Mouse (Mus musculus): Measurements from ENCODE around the gene Pet117. TPM values are rescaled to one million over a fixed set of nuclear protein-coding genes. Genes with fewer than 3 reads are reported as not detected.
A peak's percentile ranks its signal among the peaks of the same experiment; 100 is the strongest.
"Not testable (repeated sequence)": the region's sequence is repeated elsewhere in the genome, so short reads cannot be mapped to it uniquely, and the experiment has no call there.

Gene Pet117
- polyA plus RNA-seq, 1 experiment from 2014 or later, result not detected

DNA sequence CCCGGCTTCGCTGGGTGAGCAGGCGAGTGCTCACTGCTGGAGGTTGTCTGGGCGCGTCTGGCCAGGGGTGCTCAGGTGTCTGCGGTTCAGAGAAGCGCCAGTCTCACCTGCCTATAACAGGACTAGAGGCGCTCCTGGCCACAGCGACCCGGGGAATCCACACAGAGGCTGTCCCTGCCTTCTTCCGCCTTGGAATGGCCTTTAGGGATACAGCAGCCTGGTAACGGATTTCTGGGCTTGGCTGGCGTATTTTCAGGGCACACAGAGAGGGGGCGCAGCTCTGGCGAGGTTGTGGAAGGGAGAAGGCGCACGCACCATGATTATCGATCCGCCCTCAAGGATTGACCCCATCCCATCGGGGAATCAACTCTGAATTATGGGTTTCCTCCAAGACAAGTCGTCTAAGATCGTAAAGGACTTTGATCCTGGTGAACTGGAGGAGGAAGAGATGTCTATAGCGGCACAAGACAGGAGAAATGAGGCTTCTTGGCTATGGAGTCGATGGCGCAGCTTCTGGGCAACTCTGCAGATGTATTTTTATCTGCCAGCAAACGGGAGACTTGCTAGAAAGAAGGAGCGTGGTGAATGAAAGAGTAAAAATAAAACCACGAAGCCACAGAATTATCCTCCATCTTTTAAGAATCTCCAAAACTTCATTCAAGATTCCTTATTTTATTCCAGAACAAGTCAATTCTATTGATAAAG is 35.5 kb upstream of the Pet117 start:
- H3K36me3 ChIP-seq (ENCODE audit: control insufficient read depth, insufficient read depth, low read length), result no peaks in the 10 kb centered on the region
- no peak overlapping the region for H3K27ac ChIP-seq (ENCODE audit: low read depth, low read length)
- peaks cover 64% of the 10 kb centered on the region for H3K27me3 ChIP-seq (ENCODE audit: control insufficient read depth, insufficient read depth, low read length)
- WGBS, result 7% methylated on average over 28 of the region's 28 CpGs
- H3K9me3 ChIP-seq (ENCODE audit: control insufficient read depth, low read length), result no peaks in the 10 kb centered on the region
- H3K4me3 ChIP-seq (ENCODE audit: low read depth, low read length), result peak overlapping the region; percentile 19
- H3K4me1 ChIP-seq (ENCODE audit: control insufficient read depth, insufficient read depth, low read length), result peaks cover 20% of the 10 kb centered on the region
- DNase-seq (ENCODE audit: low spot score, missing footprints) (peak; percentile 93), ATAC-seq (ENCODE audit: low FRiP score) (no peak)
- peak overlapping the region; percentile 33; the same call in 1 of the 2 replicates for H3K9ac ChIP-seq (ENCODE audit: low read length)
- peak overlapping the region; percentile 40 for H3K4me2 ChIP-seq

DNA sequence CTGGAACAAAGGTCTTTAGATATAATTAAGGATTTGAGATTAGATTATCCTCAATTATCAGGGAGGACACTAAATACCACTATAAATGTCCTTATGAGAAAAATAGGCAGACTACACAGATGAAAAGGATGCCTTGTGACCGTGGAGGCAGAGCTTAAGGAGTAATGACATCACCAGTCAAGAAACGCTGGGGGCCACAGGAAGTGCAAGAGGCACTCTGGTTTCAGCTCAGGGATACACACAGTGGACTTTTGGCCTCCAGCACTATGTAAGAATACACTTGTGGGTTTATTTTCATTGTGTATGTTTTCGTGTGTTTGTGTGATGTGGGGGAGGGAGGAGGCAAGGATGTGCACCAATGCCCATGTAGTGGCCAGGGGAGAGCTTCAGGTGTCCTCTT is 31.6 kb upstream of the Pet117 start:
- ATAC-seq (ENCODE audit: low FRiP score), result no peak
- 74% methylated on average over 3 of the region's 3 CpGs for WGBS

DNA sequence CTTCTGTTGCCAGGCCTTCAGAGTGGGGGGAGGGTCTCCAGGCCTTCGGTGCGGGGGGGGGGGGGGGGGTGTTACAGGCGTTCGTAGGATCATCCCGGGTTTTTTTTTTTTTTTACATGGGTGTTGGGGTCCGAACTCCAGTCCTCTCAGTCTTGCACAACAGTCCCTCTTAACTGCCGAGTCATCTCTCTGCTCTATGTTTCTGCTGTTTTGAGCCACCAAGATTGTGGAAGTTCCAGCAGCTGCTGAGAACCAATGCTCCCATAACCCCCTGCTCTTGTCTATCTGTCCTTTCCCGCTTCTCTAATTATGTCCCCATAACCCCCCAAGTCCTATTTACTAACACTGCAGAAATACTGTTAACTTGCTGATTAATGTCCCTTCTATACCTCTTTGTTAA is 31.1 kb upstream of the Pet117 start:
- no peak overlapping the region for H3K4me2 ChIP-seq

More for the DNA sequence above, 31.6 kb upstream of the Pet117 start:
- Histone ChIP-seq H3K4me1 (ENCODE audit: control insufficient read depth, insufficient read depth, low read length) (peaks cover 2% of the 10 kb centered on the region; the same call in 1 of the 2 replicates), H3K9ac (ENCODE audit: low read length) (no peak overlapping the region), H3K27ac (ENCODE audit: low read depth, low read length) (no peak overlapping the region), H3K36me3 (ENCODE audit: control insufficient read depth, insufficient read depth, low read length) (no peaks in the 10 kb centered on the region), H3K4me3 (ENCODE audit: low read depth, low read length) (no peak overlapping the region), H3K9me3 (ENCODE audit: control insufficient read depth, low read length) (no peaks in the 10 kb centered on the region), H3K27me3 (ENCODE audit: control insufficient read depth, insufficient read depth, low read length) (peaks cover 25% of the 10 kb centered on the region), H3K4me2 (no peak overlapping the region)
- DNase-seq (ENCODE audit: low spot score, missing footprints), result no peak

GRCm38 (mm10) chr2:144338149-144338548 is 30.6 kb upstream of the Pet117 start:
- H3K4me3 ChIP-seq (ENCODE audit: low read depth, low read length); H3K36me3 ChIP-seq (ENCODE audit: control insufficient read depth, insufficient read depth, low read length); ATAC-seq (ENCODE audit: low FRiP score); H3K4me1 ChIP-seq (ENCODE audit: control insufficient read depth, insufficient read depth, low read length); H3K27ac ChIP-seq (ENCODE audit: low read depth, low read length); H3K9me3 ChIP-seq (ENCODE audit: control insufficient read depth, low read length); DNase-seq (ENCODE audit: low spot score, missing footprints); H3K9ac ChIP-seq (ENCODE audit: low read length); H3K4me2 ChIP-seq: not testable (repeated sequence)
- H3K27me3 ChIP-seq (ENCODE audit: control insufficient read depth, insufficient read depth, low read length), result peaks cover 16% of the 10 kb centered on the region
- 78% methylated on average over 6 of the region's 6 CpGs for WGBS

More for the DNA sequence above, 31.1 kb upstream of the Pet117 start:
- Histone ChIP-seq H3K9me3 (ENCODE audit: control insufficient read depth, low read length) (no peaks in the 10 kb centered on the region), H3K27me3 (ENCODE audit: control insufficient read depth, insufficient read depth, low read length) (peaks cover 20% of the 10 kb centered on the region), H3K4me1 (ENCODE audit: control insufficient read depth, insufficient read depth, low read length) (peaks cover 2% of the 10 kb centered on the region; the same call in 1 of the 2 replicates), H3K4me3 (ENCODE audit: low read depth, low read length) (no peak overlapping the region), H3K36me3 (ENCODE audit: control insufficient read depth, insufficient read depth, low read length) (no peaks in the 10 kb centered on the region), H3K27ac (ENCODE audit: low read depth, low read length) (no peak overlapping the region), H3K9ac (ENCODE audit: low read length) (no peak overlapping the region)
- ATAC-seq (ENCODE audit: low FRiP score), result no peak
- 77% methylated on average over 8 of the region's 8 CpGs for WGBS
- DNase-seq (ENCODE audit: low spot score, missing footprints), result no peak

DNA sequence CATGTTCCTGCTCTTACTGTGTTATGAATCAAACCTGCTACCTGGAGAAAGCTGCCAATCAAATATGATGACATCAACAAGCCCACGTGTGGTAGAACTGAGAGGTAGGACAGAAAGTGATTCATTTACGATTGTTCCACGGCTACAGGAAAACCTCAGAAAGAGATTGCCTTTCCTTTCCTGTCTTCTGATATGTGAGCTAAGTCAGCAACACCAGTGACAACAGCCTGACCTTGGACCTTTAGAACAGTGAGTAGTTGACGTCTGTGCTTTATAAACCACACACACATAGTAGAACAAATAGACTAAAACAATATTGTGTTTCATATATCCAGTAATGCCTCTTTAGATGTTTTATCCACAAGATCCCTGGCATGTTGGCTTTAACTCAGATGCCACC is 25.6 kb upstream of the Pet117 start:
- Histone ChIP-seq H3K27ac (ENCODE audit: low read depth, low read length) (no peak overlapping the region), H3K9ac (ENCODE audit: low read length) (no peak overlapping the region), H3K4me2 (no peak overlapping the region), H3K9me3 (ENCODE audit: control insufficient read depth, low read length) (no peaks in the 10 kb centered on the region), H3K4me1 (ENCODE audit: control insufficient read depth, insufficient read depth, low read length) (no peaks in the 10 kb centered on the region), H3K36me3 (ENCODE audit: control insufficient read depth, insufficient read depth, low read length) (no peaks in the 10 kb centered on the region), H3K27me3 (ENCODE audit: control insufficient read depth, insufficient read depth, low read length) (no peaks in the 10 kb centered on the region), H3K4me3 (ENCODE audit: low read depth, low read length) (no peak overlapping the region)
- no peak for DNase-seq (ENCODE audit: low spot score, missing footprints)
- ATAC-seq (ENCODE audit: low FRiP score), result no peak
- WGBS, result 89% methylated on average over 4 of the region's 4 CpGs

GRCm38 (mm10) chr2:144348525-144348924 is 20.3 kb upstream of the Pet117 start:
- WGBS, result 64% methylated on average over 3 of the region's 3 CpGs
- no peak overlapping the region for H3K4me2 ChIP-seq
- DNase-seq (ENCODE audit: low spot score, missing footprints), result no peak
- H3K9ac ChIP-seq (ENCODE audit: low read length), result no peak overlapping the region
- H3K4me1 ChIP-seq (ENCODE audit: control insufficient read depth, insufficient read depth, low read length), result no peaks in the 10 kb centered on the region
- H3K36me3 ChIP-seq (ENCODE audit: control insufficient read depth, insufficient read depth, low read length), result no peaks in the 10 kb centered on the region
- no peaks in the 10 kb centered on the region for H3K27me3 ChIP-seq (ENCODE audit: control insufficient read depth, insufficient read depth, low read length)
- H3K4me3 ChIP-seq (ENCODE audit: low read depth, low read length), result no peak overlapping the region
- no peak overlapping the region for H3K27ac ChIP-seq (ENCODE audit: low read depth, low read length)
- ATAC-seq (ENCODE audit: low FRiP score), result no peak
- no peaks in the 10 kb centered on the region for H3K9me3 ChIP-seq (ENCODE audit: control insufficient read depth, low read length)

- Histone ChIP-seq H3K27ac (ENCODE audit: low read depth, low read length) (no peak overlapping the region), H3K4me1 (ENCODE audit: control insufficient read depth, insufficient read depth, low read length) (no peaks in the 10 kb centered on the region), H3K4me2 (no peak overlapping the region), H3K27me3 (ENCODE audit: control insufficient read depth, insufficient read depth, low read length) (no peaks in the 10 kb centered on the region), H3K36me3 (ENCODE audit: control insufficient read depth, insufficient read depth, low read length) (no peaks in the 10 kb centered on the region), H3K4me3 (ENCODE audit: low read depth, low read length) (no peak overlapping the region), H3K9ac (ENCODE audit: low read length) (no peak overlapping the region), H3K9me3 (ENCODE audit: control insufficient read depth, low read length) (no peaks in the 10 kb centered on the region)
- WGBS, result 90% methylated on average over 11 of the region's 11 CpGs
- DNase-seq (ENCODE audit: low spot score, missing footprints), result no peak
- ATAC-seq (ENCODE audit: low FRiP score), result no peak
Measured at GRCm38 (mm10) chr2:144352843-144353242, 16.0 kb upstream of the Pet117 start.

GRCm38 (mm10) chr2:144369020-144369421 is 225 bp downstream of the Pet117 start:
- peaks cover 4% of the 10 kb centered on the region; the same call in 1 of the 2 replicates for H3K4me1 ChIP-seq (ENCODE audit: control insufficient read depth, insufficient read depth, low read length)
- H3K9ac ChIP-seq (ENCODE audit: low read length), result peak overlapping the region; percentile 90
- peak; percentile 92 for ATAC-seq (ENCODE audit: low FRiP score)
- no peaks in the 10 kb centered on the region for H3K27me3 ChIP-seq (ENCODE audit: control insufficient read depth, insufficient read depth, low read length)
- H3K4me3 ChIP-seq (ENCODE audit: low read depth, low read length), result peak overlapping the region; percentile 74
- H3K36me3 ChIP-seq (ENCODE audit: control insufficient read depth, insufficient read depth, low read length), result peaks cover 2% of the 10 kb centered on the region; the same call in 1 of the 2 replicates
- peak overlapping the region; percentile 87 for H3K27ac ChIP-seq (ENCODE audit: low read depth, low read length)
- peak overlapping the region; percentile 61 for H3K4me2 ChIP-seq
- no peaks in the 10 kb centered on the region for H3K9me3 ChIP-seq (ENCODE audit: control insufficient read depth, low read length)
- peak; percentile 96 for DNase-seq (ENCODE audit: low spot score, missing footprints)
- under 1% methylated on average over 41 of the region's 43 CpGs for WGBS

- WGBS, result 2% methylated on average over 12 of the region's 12 CpGs
- Histone ChIP-seq H3K9ac (ENCODE audit: low read length) (peak overlapping the region; percentile 90), H3K27ac (ENCODE audit: low read depth, low read length) (peak overlapping the region; percentile 87; the same call in 1 of the 2 replicates), H3K4me2 (peak overlapping the region; percentile 61), H3K36me3 (ENCODE audit: control insufficient read depth, insufficient read depth, low read length) (peaks cover 7% of the 10 kb centered on the region; the same call in 1 of the 2 replicates), H3K27me3 (ENCODE audit: control insufficient read depth, insufficient read depth, low read length) (no peaks in the 10 kb centered on the region), H3K9me3 (ENCODE audit: control insufficient read depth, low read length) (no peaks in the 10 kb centered on the region), H3K4me3 (ENCODE audit: low read depth, low read length) (peak overlapping the region; percentile 74), H3K4me1 (ENCODE audit: control insufficient read depth, insufficient read depth, low read length) (peaks cover 4% of the 10 kb centered on the region; the same call in 1 of the 2 replicates)
- DNase-seq (ENCODE audit: low spot score, missing footprints), result no peak
- ATAC-seq (ENCODE audit: low FRiP score), result peak; percentile 47; the same call in 1 of the 2 replicates
Measured at GRCm38 (mm10) chr2:144369511-144369910, 715 bp downstream of the Pet117 start.
